Mouse (Mus musculus) cortical plate, adult 2 months (tissue): ENCODE measurements at regions not wholly inside any gene's neighbourhood (a gene's known extent, or its start where the extent isn't known, plus 50 kb on each side); places are given as distances from the start of the nearest gene placed in this dataset.
"Not testable (repeated sequence)": the region's sequence is repeated elsewhere in the genome, so short reads cannot be mapped to it uniquely, and the experiment has no call there.

Source experiments
- H3K27ac ChIP-seq: fragments of 200-500 bp; 2 replicates; pipeline ENCODE4 v1.5.1; 2012; ENCODE audit warnings: low read length, control low read depth, inconsistent platforms; ENCODE audit not compliant: insufficient read depth
- H3K4me1 ChIP-seq: fragments of 200-500 bp; 2 replicates; pipeline ENCODE4 v1.6.1; 2011; ENCODE audit warnings: low read length; ENCODE audit not compliant: control insufficient read depth, insufficient read depth
- H3K4me3 ChIP-seq: fragments of 200-500 bp; 2 replicates; pipeline ENCODE4 v1.5.1; 2011; ENCODE audit warnings: mild to moderate bottlenecking, low read length, control low read depth; ENCODE audit not compliant: insufficient read depth
- CTCF ChIP-seq: fragments of 200-500 bp; IDR thresholded peaks from 2 replicates; pipeline ENCODE4 v1.5.1; 2011; ENCODE audit warnings: mild to moderate bottlenecking, control low read depth, low read length; ENCODE audit not compliant: insufficient read depth; ENCODE audit errors: extremely low read depth
- POLR2A ChIP-seq: fragments of 200-500 bp; IDR thresholded peaks from 2 replicates; pipeline ENCODE4 v1.6.1; 2011; ENCODE audit warnings: mild to moderate bottlenecking, low read length, control low read depth; ENCODE audit not compliant: insufficient read depth; ENCODE audit errors: extremely low read depth

DNA sequence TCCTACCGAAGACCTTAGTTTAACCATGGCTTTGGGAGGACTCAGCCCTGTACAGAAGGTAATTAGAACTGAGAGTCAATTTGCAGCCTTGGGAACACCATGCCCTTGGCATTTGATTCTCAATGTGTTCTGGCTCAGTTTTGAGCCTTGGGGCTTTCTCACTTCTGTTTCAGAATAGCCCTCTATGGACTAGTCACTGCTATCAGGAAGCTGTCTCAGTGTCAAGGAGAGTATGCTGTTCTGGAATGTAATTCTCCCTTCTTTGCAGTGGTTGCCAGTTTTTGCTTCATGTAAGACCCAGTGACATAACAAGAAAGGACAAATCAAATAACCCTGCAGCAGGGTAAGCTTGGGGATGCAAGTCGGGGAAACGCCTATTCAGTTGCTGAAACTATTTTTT lies 297.7 kb downstream of the Grxcr1 start:
- H3K4me3 ChIP-seq, result no peak overlapping the region
- H3K27ac ChIP-seq, result no peak overlapping the region
- TF ChIP-seq POLR2A (no peak), CTCF (no peak)
- H3K4me1 ChIP-seq, result no peaks in the 10 kb centered on the region

DNA sequence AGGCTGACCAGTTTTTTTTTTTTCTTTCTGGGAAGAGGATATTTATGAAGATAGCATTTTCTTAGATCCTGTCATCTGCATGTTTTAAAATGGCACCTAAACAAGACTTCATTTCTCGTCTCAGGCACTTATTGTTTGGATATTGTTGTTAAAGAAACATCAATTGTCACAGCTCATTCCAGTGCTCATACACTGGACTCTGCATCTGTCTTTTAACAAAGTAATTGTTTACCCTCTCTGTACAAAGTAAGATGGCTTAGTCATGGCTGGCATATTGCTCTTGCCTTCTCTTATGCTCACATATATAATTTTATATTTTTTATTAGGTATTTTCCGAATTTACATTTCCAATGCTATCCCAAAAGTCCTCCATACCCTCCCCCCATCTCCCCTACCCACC lies 298.2 kb downstream of the Grxcr1 start:
- no peaks in the 10 kb centered on the region for H3K4me1 ChIP-seq
- TF ChIP-seq POLR2A (no peak), CTCF (no peak)
- H3K27ac ChIP-seq, result no peak overlapping the region
- no peak overlapping the region for H3K4me3 ChIP-seq

DNA sequence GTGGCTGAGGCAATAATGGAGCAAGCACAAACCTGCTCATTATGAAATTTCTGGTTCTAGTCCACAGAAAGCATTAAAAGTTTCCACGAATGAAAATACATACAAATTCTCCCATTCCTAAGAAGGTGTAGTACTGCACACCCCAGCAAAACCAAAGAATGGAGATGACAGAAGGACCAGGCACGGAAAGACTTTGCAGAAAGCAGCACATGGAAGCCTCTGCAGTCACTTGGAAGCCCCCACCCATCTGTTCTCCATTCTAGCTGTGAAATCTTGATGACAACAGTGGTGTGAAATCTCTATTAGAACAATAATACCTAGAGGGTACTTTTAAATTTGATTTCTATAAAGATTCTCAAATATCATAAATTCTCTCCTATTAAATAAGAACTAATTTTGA lies 319.3 kb downstream of the Grxcr1 start:
- H3K4me1 ChIP-seq, result no peaks in the 10 kb centered on the region
- H3K27ac ChIP-seq, result no peak overlapping the region
- TF ChIP-seq CTCF (no peak), POLR2A (no peak)
- no peak overlapping the region for H3K4me3 ChIP-seq

DNA sequence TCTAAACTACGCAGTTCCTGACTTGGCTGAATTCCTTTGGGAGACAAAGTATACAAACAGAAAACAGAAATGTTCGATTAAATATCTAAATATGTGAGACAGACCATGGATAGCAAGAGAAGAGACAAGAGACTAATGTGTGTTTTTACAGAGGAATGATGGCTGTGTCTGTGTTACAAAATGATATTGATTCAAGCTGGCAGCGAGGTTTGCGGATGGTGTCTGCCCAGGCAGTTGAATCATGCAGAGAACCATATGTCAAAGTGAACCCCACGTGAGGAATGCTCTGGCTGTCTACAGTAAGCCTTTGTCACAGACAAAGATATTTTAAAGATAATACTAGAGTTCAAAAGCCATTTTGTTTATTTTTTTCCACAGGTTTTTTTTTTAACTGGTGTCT lies 320.2 kb downstream of the Grxcr1 start:
- no peaks in the 10 kb centered on the region for H3K4me1 ChIP-seq
- H3K4me3 ChIP-seq, result no peak overlapping the region
- TF ChIP-seq CTCF, result no peak
- TF ChIP-seq POLR2A, result no peak
- H3K27ac ChIP-seq, result no peak overlapping the region

DNA sequence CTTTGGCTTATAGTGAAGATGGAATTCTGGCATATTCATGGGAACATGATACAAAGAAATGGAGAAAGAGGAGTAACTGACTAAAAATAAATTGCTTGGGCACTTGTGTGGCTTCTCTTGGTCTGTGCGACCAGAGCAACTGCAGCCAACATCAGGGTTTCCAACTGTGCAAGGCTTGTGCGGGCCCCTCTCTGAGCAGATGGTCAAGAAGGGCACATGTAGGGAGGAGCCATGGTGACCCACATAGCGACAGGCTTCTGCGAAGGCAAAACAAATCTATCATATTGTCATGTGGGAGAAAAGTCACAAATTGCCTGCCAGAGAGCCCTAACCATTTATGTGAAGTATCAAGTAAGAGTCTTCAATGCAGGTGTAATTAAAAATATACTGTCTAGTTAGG lies 321.6 kb downstream of the Grxcr1 start:
- no peak overlapping the region for H3K4me3 ChIP-seq
- no peak overlapping the region for H3K27ac ChIP-seq
- TF ChIP-seq CTCF (no peak), POLR2A (no peak)

DNA sequence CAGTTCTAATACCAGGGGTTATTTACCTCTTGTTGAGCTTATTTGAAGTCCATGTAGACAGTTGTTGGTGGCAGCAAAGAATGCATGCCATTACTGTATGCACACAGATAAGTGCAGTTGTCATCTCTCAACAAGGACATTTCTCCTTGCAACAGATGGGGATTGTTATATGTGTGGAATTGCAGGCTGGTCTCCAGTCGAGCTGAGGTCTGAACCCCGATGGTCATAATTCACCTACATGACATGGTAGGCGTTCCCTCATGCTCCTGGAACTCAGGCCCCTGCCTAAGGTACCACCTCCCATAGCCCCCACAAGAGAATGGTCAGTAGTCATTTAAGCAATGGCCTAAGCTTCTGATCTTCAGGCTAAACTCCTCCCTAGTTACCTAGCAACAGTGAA lies 322.2 kb downstream of the Grxcr1 start:
- not testable (repeated sequence) for H3K4me3 ChIP-seq, H3K4me1 ChIP-seq, H3K27ac ChIP-seq

More for the DNA sequence above, 321.6 kb downstream of the Grxcr1 start:
- H3K4me1 ChIP-seq, result no peaks in the 10 kb centered on the region

DNA sequence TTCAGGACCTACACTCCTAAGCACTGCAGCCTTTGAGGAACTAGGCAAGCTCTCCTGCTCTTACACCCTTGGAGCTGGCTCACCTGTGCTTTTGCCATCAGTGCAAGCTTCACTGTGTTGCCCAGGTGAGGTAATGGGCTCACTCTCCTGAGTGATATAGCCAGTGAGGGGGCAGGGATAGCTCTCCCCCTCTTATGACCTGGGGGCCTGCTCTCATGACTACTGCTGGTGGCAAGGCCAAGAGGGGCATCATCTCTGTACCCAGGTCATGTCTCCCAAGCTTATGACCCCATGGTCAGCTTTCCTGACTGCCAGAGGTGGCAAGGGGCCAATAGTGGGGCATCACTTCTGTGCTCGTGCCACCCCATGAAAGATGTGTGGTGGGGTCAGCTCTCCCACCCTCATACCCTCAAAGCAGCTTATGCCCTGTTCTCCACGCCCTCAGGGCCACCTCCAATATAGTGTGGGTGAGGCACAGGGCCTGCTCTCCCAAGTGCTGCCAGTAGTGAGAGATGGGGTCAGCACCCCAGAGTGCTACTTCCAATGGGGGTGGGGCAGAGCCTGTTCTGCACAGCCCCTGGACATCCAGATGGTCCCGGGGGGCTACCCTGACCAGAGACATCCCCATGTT lies 330.1 kb downstream of the Grxcr1 start:
- no peak overlapping the region for H3K27ac ChIP-seq
- H3K4me3 ChIP-seq, result no peak overlapping the region
- H3K4me1 ChIP-seq, result no peaks in the 10 kb centered on the region
- TF ChIP-seq POLR2A, result no peak
- TF ChIP-seq CTCF, result no peak

DNA sequence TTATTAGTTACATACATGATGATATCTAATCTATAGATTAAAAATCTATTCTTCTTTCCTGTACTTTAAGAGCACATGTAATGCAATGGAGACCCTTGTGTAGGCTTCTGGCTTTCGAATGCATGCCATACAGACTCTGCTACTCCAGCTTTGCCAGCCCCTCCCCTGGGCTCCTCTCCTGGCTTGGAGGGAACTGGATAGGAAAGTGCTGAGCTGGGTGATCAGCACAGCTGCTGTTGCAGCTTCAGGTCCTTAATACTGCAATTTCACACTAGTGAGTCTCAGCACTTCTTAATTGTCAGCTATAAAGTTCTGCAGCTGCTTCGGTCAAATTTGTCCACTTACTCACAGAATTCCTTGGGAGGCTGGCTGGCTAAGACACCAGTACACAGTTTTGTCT lies 341.4 kb downstream of the Grxcr1 start:
- no peak for TF ChIP-seq POLR2A
- TF ChIP-seq CTCF, result no peak
- no peaks in the 10 kb centered on the region for H3K4me1 ChIP-seq
- H3K27ac ChIP-seq, result no peak overlapping the region
- H3K4me3 ChIP-seq, result no peak overlapping the region
